Mouse (Mus musculus): ENCODE data around the gene Syk. TPM values are rescaled to one million over a fixed set of nuclear protein-coding genes. Genes with fewer than 3 reads are reported as not detected.
A peak's percentile ranks its signal among the peaks of the same experiment; 100 is the strongest.

Syk gene
- polyA plus RNA-seq, 1 experiment from 2014 or later: 3.3 TPM

- Histone ChIP-seq H3K9ac (no peak overlapping the region), H3K27me3 (replicated peaks) (no peaks in the 10 kb centered on the region), H3K36me3 (no peaks in the 10 kb centered on the region), H3K4me1 (replicated peaks) (0 out of 2 replicates have a peak, but pooled peaks cover 5% of the 10 kb centered on the region), H3K27ac (no peak overlapping the region), H3K9me3 (no peaks in the 10 kb centered on the region), H3K4me3 (replicated peaks) (no peak overlapping the region), H3K4me2 (replicated peaks) (no peak overlapping the region)
- 68% methylated on average over 11 of the region's 11 CpGs for WGBS
- ATAC-seq: no peak
Measured at GRCm38 (mm10) chr13:52647996-52648712, 65.2 kb downstream of the Syk start.

- Histone ChIP-seq H3K27ac (no peak overlapping the region), H3K4me1 (replicated peaks) (0 out of 2 replicates have a peak, but pooled peaks cover 5% of the 10 kb centered on the region), H3K27me3 (replicated peaks) (no peaks in the 10 kb centered on the region), H3K4me2 (replicated peaks) (no peak overlapping the region), H3K36me3 (no peaks in the 10 kb centered on the region), H3K4me3 (replicated peaks) (no peak overlapping the region), H3K9ac (no peak overlapping the region), H3K9me3 (no peaks in the 10 kb centered on the region)
- no peak for ATAC-seq
- WGBS: 96% methylated on average over 6 of the region's 6 CpGs
Measured at GRCm38 (mm10) chr13:52649791-52650418, 66.9 kb downstream of the Syk start.

GRCm38 (mm10) chr13:52651383-52652252, 68.6 kb downstream of the Syk start:
- 31% methylated on average over 11 of the region's 12 CpGs for WGBS
- no peak overlapping the region; the same call in 1 of the 2 replicates for H3K4me2 ChIP-seq (replicated peaks)
- peak; percentile 84 for ATAC-seq

GRCm38 (mm10) chr13:52652253-52652628, 69.3 kb downstream of the Syk start:
- no peak overlapping the region for H3K4me3 ChIP-seq (replicated peaks)
- H3K27me3 ChIP-seq (replicated peaks): no peaks in the 10 kb centered on the region
- peak; percentile 71 for ATAC-seq
- H3K36me3 ChIP-seq: no peaks in the 10 kb centered on the region
- H3K27ac ChIP-seq: no peak overlapping the region
- WGBS: 73% methylated on average over 8 of the region's 8 CpGs
- no peak overlapping the region for H3K9ac ChIP-seq
- no peaks in the 10 kb centered on the region for H3K9me3 ChIP-seq
- H3K4me1 ChIP-seq (replicated peaks): 0 out of 2 replicates have a peak, but pooled peaks cover 2% of the 10 kb centered on the region
- no peak overlapping the region for H3K4me2 ChIP-seq (replicated peaks)

More at GRCm38 (mm10) chr13:52651383-52652252, 68.6 kb downstream of the Syk start:
- Histone ChIP-seq H3K36me3 (no peaks in the 10 kb centered on the region), H3K27ac (no peak overlapping the region), H3K4me1 (replicated peaks) (0 out of 2 replicates have a peak, but pooled peaks cover 2% of the 10 kb centered on the region), H3K4me3 (replicated peaks) (no peak overlapping the region), H3K27me3 (replicated peaks) (no peaks in the 10 kb centered on the region), H3K9me3 (no peaks in the 10 kb centered on the region), H3K9ac (no peak overlapping the region)

- Histone ChIP-seq H3K4me1 (replicated peaks) (0 out of 2 replicates have a peak, but pooled peaks cover 2% of the 10 kb centered on the region), H3K9me3 (no peaks in the 10 kb centered on the region), H3K4me2 (replicated peaks) (no peak overlapping the region), H3K27ac (no peak overlapping the region), H3K9ac (no peak overlapping the region), H3K36me3 (no peaks in the 10 kb centered on the region), H3K27me3 (replicated peaks) (no peaks in the 10 kb centered on the region), H3K4me3 (replicated peaks) (no peak overlapping the region)
- 68% methylated on average over 12 of the region's 12 CpGs for WGBS
- ATAC-seq: no peak
Measured at GRCm38 (mm10) chr13:52654081-52654829, 71.3 kb downstream of the Syk start.

- Histone ChIP-seq H3K9ac (no peak overlapping the region), H3K9me3 (no peaks in the 10 kb centered on the region), H3K27me3 (replicated peaks) (no peaks in the 10 kb centered on the region), H3K4me2 (replicated peaks) (no peak overlapping the region), H3K4me1 (replicated peaks) (0 out of 2 replicates have a peak, but pooled peaks cover 2% of the 10 kb centered on the region), H3K4me3 (replicated peaks) (no peak overlapping the region), H3K36me3 (no peaks in the 10 kb centered on the region), H3K27ac (no peak overlapping the region)
- no peak for ATAC-seq
- 41% methylated on average over 9 of the region's 9 CpGs for WGBS
Measured at GRCm38 (mm10) chr13:52654830-52655308, 71.9 kb downstream of the Syk start.

- H3K27me3 ChIP-seq (replicated peaks): no peaks in the 10 kb centered on the region
- 86% methylated on average over 7 of the region's 7 CpGs for WGBS
- no peaks in the 10 kb centered on the region for H3K4me1 ChIP-seq (replicated peaks)
- ATAC-seq: peak; percentile 43; the same call in 1 of the 2 replicates
- no peak overlapping the region for H3K4me2 ChIP-seq (replicated peaks)
- H3K9me3 ChIP-seq: no peaks in the 10 kb centered on the region
- no peak overlapping the region for H3K9ac ChIP-seq
- H3K36me3 ChIP-seq: no peaks in the 10 kb centered on the region
- H3K27ac ChIP-seq: no peak overlapping the region
- H3K4me3 ChIP-seq (replicated peaks): no peak overlapping the region
Measured at GRCm38 (mm10) chr13:52657966-52658365, 75.0 kb downstream of the Syk start.

GRCm38 (mm10) chr13:52658477-52658876, 75.5 kb downstream of the Syk start:
- no peaks in the 10 kb centered on the region for H3K4me1 ChIP-seq (replicated peaks)
- no peaks in the 10 kb centered on the region for H3K36me3 ChIP-seq
- no peak overlapping the region for H3K9ac ChIP-seq
- no peak overlapping the region for H3K4me3 ChIP-seq (replicated peaks)
- no peak overlapping the region for H3K27ac ChIP-seq
- no peak overlapping the region; the same call in 1 of the 2 replicates for H3K4me2 ChIP-seq (replicated peaks)
- H3K9me3 ChIP-seq: no peaks in the 10 kb centered on the region
- 7% methylated on average over 8 of the region's 8 CpGs for WGBS
- no peaks in the 10 kb centered on the region for H3K27me3 ChIP-seq (replicated peaks)
- ATAC-seq: peak; percentile 66; the same call in 1 of the 2 replicates

GRCm38 (mm10) chr13:52659171-52659665, 76.2 kb downstream of the Syk start:
- H3K4me3 ChIP-seq (replicated peaks): no peak overlapping the region
- no peaks in the 10 kb centered on the region for H3K27me3 ChIP-seq (replicated peaks)
- H3K9me3 ChIP-seq: no peaks in the 10 kb centered on the region
- H3K4me1 ChIP-seq (replicated peaks): no peaks in the 10 kb centered on the region
- H3K36me3 ChIP-seq: no peaks in the 10 kb centered on the region
- H3K9ac ChIP-seq: no peak overlapping the region
- H3K4me2 ChIP-seq (replicated peaks): no peak overlapping the region
- ATAC-seq: no peak
- H3K27ac ChIP-seq: no peak overlapping the region
- WGBS: 80% methylated on average over 11 of the region's 11 CpGs

- Histone ChIP-seq H3K4me3 (replicated peaks) (no peak overlapping the region), H3K4me2 (replicated peaks) (no peak overlapping the region), H3K9ac (no peak overlapping the region), H3K27me3 (replicated peaks) (no peaks in the 10 kb centered on the region), H3K9me3 (no peaks in the 10 kb centered on the region), H3K4me1 (replicated peaks) (no peaks in the 10 kb centered on the region), H3K27ac (no peak overlapping the region), H3K36me3 (no peaks in the 10 kb centered on the region)
- no peak for ATAC-seq
- 61% methylated on average over 3 of the region's 3 CpGs for WGBS
Measured at GRCm38 (mm10) chr13:52669889-52670288, 86.9 kb downstream of the Syk start.

- Histone ChIP-seq H3K9me3 (no peaks in the 10 kb centered on the region), H3K36me3 (no peaks in the 10 kb centered on the region), H3K4me1 (replicated peaks) (peaks cover 5% of the 10 kb centered on the region; the same call in 1 of the 2 replicates), H3K9ac (no peak overlapping the region), H3K27me3 (replicated peaks) (no peaks in the 10 kb centered on the region), H3K27ac (no peak overlapping the region), H3K4me3 (replicated peaks) (no peak overlapping the region), H3K4me2 (replicated peaks) (no peak overlapping the region)
- no peak for ATAC-seq
- WGBS: 47% methylated on average over 4 of the region's 4 CpGs
Measured at GRCm38 (mm10) chr13:52673272-52673671, 90.3 kb downstream of the Syk start.

Data from intestine, embryonic 15.5 days (tissue).